7 mouse cellular contexts compared by ENCODE assay signal in genomic region chr4:102534049-102534730, GRCm38 (mm10).
A peak's percentile ranks its signal among the peaks of the same experiment; 100 is the strongest.
DNase-seq lines count a peak whose midpoint lies in the region; ATAC-seq and TF ChIP-seq lines count a peak whose summit lies in the region.

No protein-coding gene starts in this region.

- no peaks in the 10 kb centered on the region for H3K9me3 ChIP-seq in liver, embryonic 16.5 days (replicated peaks; ENCODE audit: control insufficient read depth, low read length)
- H3K9me3 ChIP-seq in heart, postnatal 0 days (replicated peaks; ENCODE audit: control insufficient read depth, low read length), result no peaks in the 10 kb centered on the region

- no peaks in the 10 kb centered on the region for H3K4me1 ChIP-seq in liver, embryonic 16.5 days (ENCODE audit: control insufficient read depth, low read depth, low read length)
- H3K4me1 ChIP-seq in heart, postnatal 0 days (ENCODE audit: control insufficient read depth, insufficient read depth), result peaks cover 32% of the 10 kb centered on the region

- H3K4me3 ChIP-seq in liver, embryonic 16.5 days (ENCODE audit: low read depth, low read length), result no peak overlapping the region
- no peak overlapping the region for H3K4me3 ChIP-seq in heart, postnatal 0 days (ENCODE audit: low read depth, low read length)

- ATAC-seq in liver, embryonic 16.5 days (ENCODE audit: low read depth), result no peak
- no peak; the same call in 1 of the 2 replicates for ATAC-seq in heart, postnatal 0 days (ENCODE audit: insufficient read depth, low read depth)
- ATAC-seq in monocyte, adult 5-6 weeks (replicated peaks; ENCODE audit: insufficient number of reproducible peaks, low FRiP score, low TSS enrichment, poor library complexity, severe bottlenecking), result peak; percentile 72

- H3K27me3 ChIP-seq in liver, embryonic 16.5 days (ENCODE audit: control insufficient read depth, insufficient read depth, low read depth, low read length), result no peaks in the 10 kb centered on the region
- no peaks in the 10 kb centered on the region for H3K27me3 ChIP-seq in heart, postnatal 0 days (ENCODE audit: control insufficient read depth, insufficient read depth, low read length)

- no peaks in the 10 kb centered on the region for H3K36me3 ChIP-seq in liver, embryonic 16.5 days (ENCODE audit: control insufficient read depth, insufficient read depth)
- no peaks in the 10 kb centered on the region for H3K36me3 ChIP-seq in heart, postnatal 0 days (replicated peaks; ENCODE audit: control insufficient read depth, insufficient read depth, low read length)

- 50% methylated on average over 5 of the region's 5 CpGs for WGBS in liver, embryonic 16.5 days (ENCODE audit: insufficient replicate concordance)
- 66% methylated on average over 5 of the region's 5 CpGs for WGBS in heart, postnatal 0 days

- TF ChIP-seq CTCF in heart, postnatal 0 days (IDR thresholded peaks at IDR 0.05; ENCODE audit: low read depth), result no peak

- TF ChIP-seq EP300 in heart, postnatal 0 days (IDR thresholded peaks at IDR 0.05; ENCODE audit: low read depth), result no peak

- no peak for DNase-seq in liver
- DNase-seq in cerebellum, adult 9-10 months, result peak; percentile 55
- no peak for DNase-seq in heart, postnatal 0 days (ENCODE audit: low spot score)
- no peak for DNase-seq in thymus, adult 18-20 months
- DNase-seq in spleen, postnatal 14 days (ENCODE audit: low spot score in 2 of 2), result no peak

- 0 out of 2 replicates have a peak overlapping the region, but pooled peaks have one; percentile 6 for H3K4me2 ChIP-seq in liver, embryonic 16.5 days (ENCODE audit: low read depth, low read length)
- H3K4me2 ChIP-seq in heart, postnatal 0 days (ENCODE audit: low read depth, low read length), result 0 out of 2 replicates have a peak overlapping the region, but pooled peaks have one; percentile 16

- no peak overlapping the region for H3K27ac ChIP-seq in liver, embryonic 16.5 days (ENCODE audit: low read length)
- H3K27ac ChIP-seq in heart, postnatal 0 days (ENCODE audit: low read depth), result peak overlapping the region; percentile 70

- no peak overlapping the region for H3K9ac ChIP-seq in liver, embryonic 16.5 days (ENCODE audit: low read depth, low read length)
- H3K9ac ChIP-seq in heart, postnatal 0 days (replicated peaks; ENCODE audit: low read depth, low read length), result no peak overlapping the region
